In the genomic region with DNA sequence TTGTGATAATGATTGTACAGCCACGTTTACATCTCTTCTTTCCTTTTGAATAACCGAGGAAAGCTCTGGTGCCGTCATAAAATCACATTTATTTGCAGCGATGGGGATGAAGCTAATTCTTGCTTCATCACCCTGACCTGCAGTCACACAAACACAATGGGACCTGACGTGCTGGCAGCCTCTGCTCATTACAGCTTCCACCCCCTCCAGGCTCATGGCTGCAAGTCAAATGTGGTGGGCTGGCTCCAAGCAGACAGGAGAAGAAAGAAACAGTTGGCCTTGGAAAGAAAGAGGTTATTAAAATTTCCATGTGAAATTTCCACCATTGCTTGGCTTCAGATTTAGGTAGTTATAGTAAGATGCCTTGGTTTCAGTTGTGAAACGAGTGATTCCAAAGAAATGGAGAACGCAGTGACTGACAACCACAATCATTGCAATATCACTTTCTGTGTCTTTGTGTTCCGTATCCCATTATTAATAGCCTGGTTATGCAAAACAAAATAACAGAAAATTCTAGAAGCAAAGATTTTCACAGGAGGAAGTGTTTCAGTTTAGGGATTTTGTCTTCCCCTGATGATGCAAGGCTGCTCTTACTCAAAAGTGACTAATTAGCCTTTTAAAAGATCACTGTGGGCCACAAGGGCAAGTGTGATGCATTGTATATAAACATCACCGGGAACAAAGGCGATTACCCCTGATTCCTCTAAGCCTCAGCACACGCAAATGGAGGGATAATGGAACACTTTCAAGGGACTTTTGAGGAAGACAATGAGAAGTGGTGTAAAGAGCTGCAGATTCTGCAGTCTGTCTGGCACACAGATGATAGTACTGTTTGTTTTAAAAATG, we compare ENCODE assay signal across 9 mouse cellular contexts.
DNase-seq lines count a peak whose midpoint lies in the region; ATAC-seq and TF ChIP-seq lines count a peak whose summit lies in the region.
"Had no signal": no experiment of that assay in that cellular context is flagged by ENCODE, and none has a peak within 500 bp of the region (broad histone marks: within the 10 kb centered on the region; RNA-seq: fewer than 3 reads in every experiment).

No protein-coding gene starts in this region.

- 5% methylated on average over 11 of the region's 11 CpGs for WGBS in forebrain, postnatal 0 days

- H3K27me3 ChIP-seq in forebrain, postnatal 0 days (ENCODE audit: insufficient read depth, low read length) = no peaks in the 10 kb centered on the region; the same call in 1 of the 2 replicates
- H3K27me3 ChIP-seq: lung, embryonic 15.5 days had no signal

- H3K9ac ChIP-seq in forebrain, postnatal 0 days = peak overlapping the region; percentile 34; the same call in 1 of the 2 replicates
- H3K9ac ChIP-seq: lung, embryonic 15.5 days had no signal

- H3K4me2 ChIP-seq in forebrain, postnatal 0 days (ENCODE audit: low read depth) = peak overlapping the region; percentile 39
- H3K4me2 ChIP-seq: lung, embryonic 15.5 days had no signal

- no peak overlapping the region for H3K4me3 ChIP-seq in forebrain, postnatal 0 days (ENCODE audit: low read depth, low read length)
- H3K4me3 ChIP-seq: lung, embryonic 15.5 days had no signal

- no peaks in the 10 kb centered on the region for H3K9me3 ChIP-seq in forebrain, postnatal 0 days (ENCODE audit: low read length)
- H3K9me3 ChIP-seq: lung, embryonic 15.5 days had no signal

- intact Hi-C loops in left cerebral cortex, postnatal 14 days (cut with DNase I) = no loop called here

- no peak for DNase-seq in frontal cortex, postnatal 14 days (ENCODE audit: low spot score in 2 of 2)
- peak; percentile 40 to 49 for DNase-seq in cerebellum, adult 18-20 months
- peak; percentile 76 for DNase-seq in forebrain, postnatal 0 days
- peak; percentile 16 to 28 for DNase-seq in left cerebral cortex, postnatal 14 days (ENCODE audit: low spot score in 2 of 2)
- peak; percentile 67 to 69 for DNase-seq in right cerebral cortex, postnatal 10 days (ENCODE audit: low spot score in 2 of 2)
- DNase-seq in ovary, postnatal 10 days (ENCODE audit: low spot score) = no peak

- no peaks in the 10 kb centered on the region for H3K36me3 ChIP-seq in forebrain, postnatal 0 days (ENCODE audit: insufficient read depth)
- H3K36me3 ChIP-seq: lung, embryonic 15.5 days had no signal

- ATAC-seq in frontal cortex, adult (ENCODE audit: low TSS enrichment) = peak; percentile 66; the same call in 1 of the 2 replicates
- ATAC-seq in forebrain, postnatal 0 days = peak; percentile 84
- ATAC-seq in erythroid progenitor cell, adult 5-6 weeks (replicated peaks; ENCODE audit: low FRiP score, poor library complexity, severe bottlenecking) = no peak

- peak overlapping the region; percentile 75 for H3K27ac ChIP-seq in forebrain, postnatal 0 days (ENCODE audit: low read depth, low read length)
- H3K27ac ChIP-seq: lung, embryonic 15.5 days had no signal

- H3K4me1 ChIP-seq in forebrain, postnatal 0 days (ENCODE audit: insufficient read depth) = peaks cover 21% of the 10 kb centered on the region
- H3K4me1 ChIP-seq: lung, embryonic 15.5 days had no signal

- no peak for TF ChIP-seq CTCF in forebrain, postnatal 0 days (IDR thresholded peaks at IDR 0.05; ENCODE audit: low read depth)

Comparison
In these comparisons a context has a peak if more than half of its experiments do, and no peak if none do; other contexts are left out.
1. DNase-seq: peak in cerebellum, adult 18-20 months (2 of 2), forebrain, postnatal 0 days (single experiment), left cerebral cortex, postnatal 14 days (2 of 2) and right cerebral cortex, postnatal 10 days (2 of 2); none in frontal cortex, postnatal 14 days (0 of 2) and ovary, postnatal 10 days (single experiment).